Mouse (Mus musculus) midbrain, embryonic 14.5 days (tissue): Measurements from ENCODE around the gene Zfp358. TPM values are rescaled to one million over a fixed set of nuclear protein-coding genes. Genes with fewer than 3 reads are reported as not detected.

Experiments
- ATAC-seq: fragments of 200-750 bp; cut with Nextera tagmentation; 2 replicates; pipeline ENCODE4 v1.8.0; 2017; ENCODE audit warnings: moderate number of reproducible peaks, moderate library complexity; ENCODE audit not compliant: low FRiP score, low TSS enrichment
- DNase-seq: peaks from one replicate; pipeline ENCODE4 v3.0.0-alpha.2; 2015
- H3K27ac ChIP-seq: fragments of 300-500 bp; sonication (generic); replicated peaks from 2 replicates; pipeline ENCODE4 v1.5.1; 2014; ENCODE audit warnings: mild to moderate bottlenecking, low read depth, low read length, moderate library complexity
- H3K27me3 ChIP-seq: fragments of 300-500 bp; sonication (generic); 2 replicates; pipeline ENCODE4 v1.6.1; 2014; ENCODE audit warnings: low read length, control low read depth, mixed read lengths; ENCODE audit not compliant: control insufficient read depth, insufficient read depth
- H3K36me3 ChIP-seq: fragments of 300-500 bp; sonication (generic); 2 replicates; pipeline ENCODE4 v1.6.1; 2014; ENCODE audit warnings: low read length, control low read depth; ENCODE audit not compliant: control insufficient read depth, insufficient read depth
- H3K4me1 ChIP-seq: fragments of 300-500 bp; sonication (generic); 2 replicates; pipeline ENCODE4 v1.6.1; 2014; ENCODE audit warnings: mild to moderate bottlenecking, antibody characterized with exemption, low read length, control low read depth; ENCODE audit not compliant: control insufficient read depth, insufficient read depth
- H3K4me2 ChIP-seq: fragments of 300-500 bp; sonication (generic); 2 replicates; pipeline ENCODE4 v1.6.1; 2014; ENCODE audit warnings: mild to moderate bottlenecking, low read length, moderate library complexity
- H3K4me3 ChIP-seq: fragments of 300-500 bp; sonication (generic); replicated peaks from 2 replicates; pipeline ENCODE4 v1.5.1; 2014; ENCODE audit warnings: low read depth, low read length
- H3K9ac ChIP-seq: fragments of 300-500 bp; sonication (generic); replicated peaks from 2 replicates; pipeline ENCODE4 v1.6.1; 2014; ENCODE audit warnings: mild to moderate bottlenecking, low read length, moderate library complexity
- H3K9me3 ChIP-seq: fragments of 300-500 bp; sonication (generic); 2 replicates; pipeline ENCODE4 v1.6.1; 2016; ENCODE audit warnings: low read length, control low read depth, mixed read lengths; ENCODE audit not compliant: control insufficient read depth
- WGBS: fragments of 180-500 bp; shearing (Covaris S2); extraction: QIAGEN DNeasy Blood & Tissue Kit; methylation state at CpG from one replicate; pipeline ENCODE4 v1.1.7; 2014; 5-methylcytosine and 5-hydroxymethylcytosine counted together
- polyA plus RNA-seq: library from polyadenylated mRNA; unstranded; fragments of >200 nt; fragmentation: Nextera tagmentation; extraction: Ambion mirVana; gene quantifications from 2 replicates; pipeline ENCODE4 v1.2.1, GENCODE M21; 2014

Gene Zfp358
- polyA plus RNA-seq, 1 experiment from 2014 or later = 53.0 TPM

DNA sequence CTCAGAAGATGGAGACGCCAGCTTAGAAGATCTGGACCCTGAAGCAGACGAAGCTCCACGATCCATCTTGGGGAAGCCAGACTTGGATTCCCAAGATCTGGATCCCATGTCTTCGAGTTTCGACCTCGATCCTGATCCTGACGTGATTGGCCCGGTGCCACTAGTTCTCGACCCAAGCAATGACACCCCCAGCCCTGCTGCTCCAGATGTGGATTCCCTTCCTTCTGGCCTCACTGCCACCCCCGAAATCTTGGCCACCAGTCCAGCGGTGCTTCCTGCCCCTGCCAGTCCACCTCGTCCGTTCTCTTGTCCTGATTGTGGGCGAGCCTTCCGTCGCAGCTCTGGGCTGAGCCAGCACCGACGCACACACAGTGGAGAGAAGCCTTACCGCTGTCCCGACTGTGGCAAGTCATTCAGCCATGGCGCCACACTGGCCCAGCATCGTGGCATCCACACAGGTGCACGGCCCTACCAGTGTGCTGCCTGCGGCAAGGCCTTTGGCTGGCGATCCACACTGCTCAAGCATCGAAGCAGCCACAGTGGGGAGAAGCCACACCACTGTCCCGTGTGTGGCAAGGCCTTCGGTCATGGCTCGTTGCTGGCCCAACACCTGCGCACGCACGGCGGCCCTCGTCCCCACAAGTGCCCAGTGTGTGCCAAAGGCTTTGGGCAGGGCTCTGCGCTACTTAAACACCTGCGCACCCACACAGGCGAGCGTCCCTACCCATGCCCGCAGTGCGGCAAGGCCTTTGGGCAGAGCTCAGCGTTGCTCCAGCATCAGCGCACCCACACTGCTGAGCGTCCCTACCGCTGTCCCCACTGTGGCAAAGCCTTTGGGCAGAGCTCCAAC lies 2.9 kb downstream of the Zfp358 start:
- H3K4me2 ChIP-seq = no peak overlapping the region
- H3K9me3 ChIP-seq = peaks cover 7% of the 10 kb centered on the region; the same call in 1 of the 2 replicates
- ATAC-seq (no peak), DNase-seq (no peak)
- H3K4me3 ChIP-seq = no peak overlapping the region
- H3K27me3 ChIP-seq = no peaks in the 10 kb centered on the region
- H3K9ac ChIP-seq = no peak overlapping the region
- 97% methylated on average over 44 of the region's 44 CpGs for WGBS
- no peak overlapping the region for H3K27ac ChIP-seq
- peaks cover 13% of the 10 kb centered on the region for H3K4me1 ChIP-seq
- H3K36me3 ChIP-seq = peaks cover 33% of the 10 kb centered on the region

GRCm38 (mm10) chr8:3496428-3496748 lies 3.5 kb downstream of the Zfp358 start:
- H3K27me3 ChIP-seq = no peaks in the 10 kb centered on the region
- 94% methylated on average over 15 of the region's 15 CpGs for WGBS
- peaks cover 19% of the 10 kb centered on the region for H3K4me1 ChIP-seq
- H3K9ac ChIP-seq = no peak overlapping the region
- peaks cover 33% of the 10 kb centered on the region for H3K36me3 ChIP-seq
- DNase-seq = no peak
- peaks cover 7% of the 10 kb centered on the region; the same call in 1 of the 2 replicates for H3K9me3 ChIP-seq
- no peak overlapping the region for H3K27ac ChIP-seq
- no peak overlapping the region for H3K4me2 ChIP-seq
- no peak for ATAC-seq
- H3K4me3 ChIP-seq = no peak overlapping the region

DNA sequence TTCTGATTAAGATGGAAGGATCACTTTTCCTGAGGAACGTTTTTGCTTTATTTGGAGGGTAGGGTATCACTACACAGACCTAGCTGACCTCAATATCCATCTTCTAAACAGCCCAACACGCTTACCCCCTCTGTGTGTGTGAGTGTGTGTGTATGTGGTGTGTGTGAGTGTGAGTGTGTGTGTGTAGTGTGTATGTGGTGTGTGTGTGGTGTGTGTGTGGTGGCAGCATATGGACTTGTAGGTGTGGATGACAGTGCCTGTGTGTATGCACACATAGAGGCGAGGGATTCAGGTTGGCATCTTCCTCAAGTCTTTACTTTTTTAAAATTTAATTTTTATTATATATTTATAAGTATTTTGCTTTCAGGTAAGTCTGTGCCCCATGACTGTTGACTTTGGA lies 5.6 kb downstream of the Zfp358 start:
- H3K27ac ChIP-seq = no peak overlapping the region
- no peak overlapping the region for H3K9ac ChIP-seq
- no peak for DNase-seq
- H3K27me3 ChIP-seq = no peaks in the 10 kb centered on the region
- WGBS = 92% methylated on average over 3 of the region's 3 CpGs
- H3K36me3 ChIP-seq = peaks cover 33% of the 10 kb centered on the region
- H3K4me1 ChIP-seq = peaks cover 24% of the 10 kb centered on the region
- no peak overlapping the region for H3K4me3 ChIP-seq
- H3K4me2 ChIP-seq = no peak overlapping the region
- ATAC-seq = no peak
- peaks cover 7% of the 10 kb centered on the region; the same call in 1 of the 2 replicates for H3K9me3 ChIP-seq

- peaks cover 19% of the 10 kb centered on the region for H3K4me1 ChIP-seq
- peaks cover 7% of the 10 kb centered on the region; the same call in 1 of the 2 replicates for H3K9me3 ChIP-seq
- 8% methylated on average over 8 of the region's 8 CpGs for WGBS
- H3K4me2 ChIP-seq = peak overlapping the region; percentile 83
- peak overlapping the region; percentile 79 for H3K4me3 ChIP-seq
- peaks cover 37% of the 10 kb centered on the region for H3K36me3 ChIP-seq
- peak; percentile 5; the same call in 1 of the 2 replicates for ATAC-seq
- no peak for DNase-seq
- no peaks in the 10 kb centered on the region for H3K27me3 ChIP-seq
- H3K9ac ChIP-seq = peak overlapping the region; percentile 69
- H3K27ac ChIP-seq = peak overlapping the region; percentile 84
Observed at GRCm38 (mm10) chr8:3499751-3500150, 6.8 kb downstream of the Zfp358 start.

- H3K4me3 ChIP-seq = peak within 1 kb of the TSS; percentile 79
- peak; percentile 91 for ATAC-seq
- peak within 1 kb of the TSS; percentile 84 for H3K27ac ChIP-seq
- H3K4me1 ChIP-seq = peaks cover 19% of the 10 kb centered on the region
- peak; percentile 100 for DNase-seq
- peaks cover 34% of the 10 kb centered on the region for H3K36me3 ChIP-seq
- no peaks in the 10 kb centered on the region for H3K27me3 ChIP-seq
- WGBS = under 1% methylated on average over 70 of the region's 70 CpGs
- peak within 1 kb of the TSS; percentile 83 for H3K9ac ChIP-seq
- peaks cover 7% of the 10 kb centered on the region; the same call in 1 of the 2 replicates for H3K9me3 ChIP-seq
- peak within 1 kb of the TSS; percentile 83 for H3K4me2 ChIP-seq
Observed at GRCm38 (mm10) chr8:3500235-3501090, 7.5 kb downstream of the Zfp358 start, which contains the start of gene Mcoln1. Gene Mcoln1 (plus strand): TSS chr8:3500457.

GRCm38 (mm10) chr8:3502217-3502616 lies 9.3 kb downstream of the Zfp358 start:
- Histone ChIP-seq H3K27me3 (no peaks in the 10 kb centered on the region), H3K9me3 (no peaks in the 10 kb centered on the region), H3K9ac (no peak overlapping the region), H3K4me3 (no peak overlapping the region), H3K4me1 (peaks cover 16% of the 10 kb centered on the region), H3K36me3 (peaks cover 32% of the 10 kb centered on the region), H3K4me2 (no peak overlapping the region), H3K27ac (no peak overlapping the region)
- ATAC-seq = no peak
- 83% methylated on average over 4 of the region's 4 CpGs for WGBS
- DNase-seq = no peak

DNA sequence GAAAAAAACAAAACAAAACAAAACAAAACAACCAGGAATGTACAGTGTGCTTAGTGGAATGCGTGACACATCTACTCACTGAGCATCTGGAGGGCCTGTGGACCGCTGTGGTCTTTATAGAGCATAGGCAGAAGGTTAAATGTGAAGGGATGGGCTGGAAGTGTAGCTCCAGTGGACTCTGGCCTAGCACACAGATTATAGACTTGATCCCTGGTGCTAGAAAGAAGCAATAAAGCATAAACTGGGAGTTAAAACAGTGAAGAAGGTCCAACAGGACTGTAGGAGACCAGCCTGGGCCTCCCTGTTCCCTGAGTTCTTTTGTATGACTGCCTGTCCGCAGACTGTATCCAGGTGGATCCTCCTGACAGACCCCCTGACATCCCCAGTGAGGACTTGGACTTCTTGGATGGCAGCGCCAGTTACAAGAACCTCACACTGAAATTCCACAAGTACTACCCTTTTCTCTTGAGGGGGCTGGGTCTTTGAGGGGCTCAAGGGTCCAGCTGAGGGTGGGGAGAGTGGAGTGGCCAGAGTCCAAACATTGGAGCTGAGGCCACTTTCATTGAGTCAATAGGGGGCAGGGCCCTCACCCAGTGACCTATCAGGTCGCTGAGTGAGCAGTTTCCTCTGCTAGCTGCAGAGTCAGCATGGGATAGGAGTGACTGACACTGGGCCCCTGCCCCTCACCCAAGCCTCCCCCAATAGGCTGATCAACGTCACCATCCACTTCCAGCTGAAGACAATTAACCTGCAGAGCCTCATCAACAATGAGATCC lies 15.2 kb downstream of the Zfp358 start:
- H3K4me3 ChIP-seq = no peak overlapping the region
- WGBS = 92% methylated on average over 6 of the region's 6 CpGs
- ATAC-seq (no peak), DNase-seq (no peak)
- H3K4me1 ChIP-seq = no peaks in the 10 kb centered on the region
- H3K9me3 ChIP-seq = no peaks in the 10 kb centered on the region
- H3K4me2 ChIP-seq = no peak overlapping the region
- no peaks in the 10 kb centered on the region for H3K27me3 ChIP-seq
- H3K9ac ChIP-seq = no peak overlapping the region
- H3K27ac ChIP-seq = no peak overlapping the region
- peaks cover 69% of the 10 kb centered on the region for H3K36me3 ChIP-seq

GRCm38 (mm10) chr8:3514681-3515247 lies 21.8 kb downstream of the Zfp358 start:
- 34% methylated on average over 13 of the region's 13 CpGs for WGBS
- H3K9me3 ChIP-seq = no peaks in the 10 kb centered on the region
- peak overlapping the region; percentile 89 for H3K4me2 ChIP-seq
- H3K27ac ChIP-seq = peak overlapping the region; percentile 75
- no peak for ATAC-seq
- H3K4me3 ChIP-seq = peak overlapping the region; percentile 64
- no peaks in the 10 kb centered on the region for H3K4me1 ChIP-seq
- peak overlapping the region; percentile 36; the same call in 1 of the 2 replicates for H3K9ac ChIP-seq
- no peak for DNase-seq
- peaks cover 38% of the 10 kb centered on the region for H3K36me3 ChIP-seq
- H3K27me3 ChIP-seq = no peaks in the 10 kb centered on the region
